Mouse (Mus musculus) layer of hippocampus, postnatal 25 days (tissue): ENCODE measurements at regions not wholly inside any gene's neighbourhood (a gene's known extent, or its start where the extent isn't known, plus 50 kb on each side); places are given as distances from the start of the nearest gene placed in this dataset.

Experiments used
- DNase-seq, 2 experiments: peaks; one replicate each; pipeline ENCODE4 v3.0.0; 2022; ENCODE audit warnings: mixed read lengths in 2 of 2, low spot score in 1 of 2; ENCODE audit errors: extremely low spot score in 1 of 2

DNA sequence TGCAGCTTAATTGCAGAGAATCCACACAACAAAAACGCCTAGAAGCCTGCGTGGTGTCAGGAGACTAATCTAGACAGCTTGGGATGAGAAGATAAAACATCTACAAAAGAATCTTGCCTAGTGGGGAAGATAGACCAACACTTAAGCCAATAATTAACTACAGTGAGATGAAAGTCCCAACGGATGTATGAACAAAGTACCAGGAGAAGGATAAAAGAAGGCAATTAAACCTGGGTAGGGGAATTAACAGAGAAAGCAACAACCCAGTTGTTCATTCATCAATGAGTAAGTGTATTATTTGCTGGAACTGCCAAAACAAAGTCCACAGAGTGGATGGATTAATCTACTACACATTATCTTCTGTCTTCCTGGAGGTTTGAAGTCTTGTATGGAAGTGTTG lies 99.8 kb downstream of the Olfm4 start:
- DNase-seq = no peak

DNA sequence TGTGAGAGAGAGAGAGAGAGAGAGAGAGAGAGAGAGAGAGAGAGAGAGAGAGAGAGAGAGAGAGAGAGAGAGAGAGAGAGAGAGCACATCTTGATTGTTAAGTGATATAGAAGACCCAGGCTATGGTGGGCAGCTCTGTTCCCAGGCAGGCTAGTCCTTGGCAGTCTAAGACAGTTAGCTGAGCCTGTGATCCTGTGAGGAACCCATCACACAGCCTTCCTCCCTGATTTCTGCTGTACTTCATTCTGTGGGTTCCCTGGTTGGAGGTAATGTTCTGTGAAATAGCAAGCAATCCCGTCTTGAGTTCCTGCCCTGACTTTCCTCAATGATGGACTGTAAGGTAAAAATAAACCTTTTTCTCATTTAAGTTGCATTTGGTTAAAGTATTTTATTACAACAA lies 113.4 kb downstream of the Olfm4 start:
- no peak for DNase-seq

DNA sequence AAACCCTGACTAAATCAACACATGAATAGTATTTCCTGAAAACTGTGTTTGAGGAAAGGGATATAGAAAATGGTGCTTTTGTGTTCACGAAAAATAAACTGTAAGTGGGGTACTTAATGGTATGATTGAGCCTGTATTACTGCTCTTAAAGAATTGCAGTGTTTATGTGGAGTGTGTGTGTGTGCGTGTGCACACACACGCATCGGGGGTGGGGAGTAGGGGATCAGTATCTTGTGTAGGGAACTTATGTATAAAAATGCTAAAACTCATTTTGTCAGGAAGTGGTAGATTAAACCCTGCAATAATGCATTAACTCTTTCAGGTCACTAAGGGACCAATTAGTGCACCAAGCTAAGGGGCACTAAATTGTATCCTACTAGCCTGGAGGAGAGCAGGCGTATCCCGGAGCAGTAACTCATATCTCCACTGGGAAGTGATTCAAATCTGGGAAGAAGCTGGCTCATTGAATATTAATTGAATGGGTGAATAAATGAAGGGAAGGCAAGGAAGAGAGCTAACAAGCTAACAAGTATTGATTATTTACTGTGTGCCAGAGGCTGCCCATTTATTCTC lies 129.3 kb downstream of the Olfm4 start:
- DNase-seq = no peak

DNA sequence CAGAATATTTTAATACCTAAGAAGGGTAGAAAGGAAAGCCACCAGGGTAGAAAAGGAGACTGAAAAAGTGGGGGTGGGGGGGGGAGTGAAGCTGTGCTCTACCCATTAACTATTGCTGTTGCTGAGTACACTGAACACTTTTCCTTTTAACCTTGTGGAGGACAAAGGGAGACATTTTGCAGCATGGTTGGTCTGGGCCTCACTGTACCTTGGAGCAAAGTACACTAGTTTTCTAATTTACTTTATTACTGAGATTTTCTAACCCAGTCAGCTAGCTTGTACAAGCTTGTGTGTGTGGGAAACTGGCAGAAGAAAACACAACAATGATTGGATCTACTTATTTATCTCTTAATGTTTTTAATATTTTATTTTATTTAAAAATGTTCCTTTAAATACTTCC lies 130.4 kb downstream of the Olfm4 start:
- DNase-seq = no peak

DNA sequence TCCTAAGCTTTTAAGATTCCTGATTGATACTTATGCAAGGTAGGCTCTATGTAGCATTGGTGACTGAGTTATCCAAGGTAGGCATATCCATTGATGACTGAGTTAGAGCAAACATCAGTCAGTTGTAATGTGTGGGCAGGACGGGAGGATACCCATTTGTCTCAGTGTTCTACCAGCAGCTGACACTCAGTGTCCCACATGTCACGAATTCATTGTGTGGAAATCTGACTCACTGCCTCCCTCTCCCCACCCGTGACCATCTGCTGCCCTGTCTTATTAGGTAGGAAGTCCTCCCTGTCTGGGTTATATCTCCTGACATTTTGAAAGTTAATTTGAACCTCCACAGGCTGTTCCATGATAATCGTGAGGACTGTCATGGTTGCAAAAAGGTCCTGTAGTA lies 141.3 kb downstream of the Olfm4 start:
- DNase-seq = peak; percentile 20 to 28

DNA sequence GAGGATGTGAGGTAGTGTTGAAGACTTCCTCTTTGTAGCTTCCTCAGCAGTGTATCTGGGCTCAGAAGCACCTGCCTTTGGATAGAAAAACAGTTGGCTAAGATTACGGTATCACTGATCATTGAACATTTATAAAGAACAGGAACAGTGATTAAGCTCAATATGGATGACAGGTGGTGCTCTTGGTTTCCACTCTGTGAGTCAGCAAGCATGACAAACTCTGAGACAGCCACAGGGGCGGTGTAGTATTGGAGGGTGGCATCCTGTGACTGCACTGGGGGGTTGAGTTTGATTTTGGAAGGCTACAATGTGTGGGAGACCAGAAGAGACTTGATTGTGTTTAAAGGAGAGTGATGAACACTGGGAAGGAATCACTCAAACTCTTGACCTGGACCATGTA lies 144.3 kb downstream of the Olfm4 start:
- DNase-seq = no peak

- no peak for DNase-seq
These were observed 153.7 kb downstream of the Olfm4 start for GRCm38 (mm10) chr14:80137541-80137940.

DNA sequence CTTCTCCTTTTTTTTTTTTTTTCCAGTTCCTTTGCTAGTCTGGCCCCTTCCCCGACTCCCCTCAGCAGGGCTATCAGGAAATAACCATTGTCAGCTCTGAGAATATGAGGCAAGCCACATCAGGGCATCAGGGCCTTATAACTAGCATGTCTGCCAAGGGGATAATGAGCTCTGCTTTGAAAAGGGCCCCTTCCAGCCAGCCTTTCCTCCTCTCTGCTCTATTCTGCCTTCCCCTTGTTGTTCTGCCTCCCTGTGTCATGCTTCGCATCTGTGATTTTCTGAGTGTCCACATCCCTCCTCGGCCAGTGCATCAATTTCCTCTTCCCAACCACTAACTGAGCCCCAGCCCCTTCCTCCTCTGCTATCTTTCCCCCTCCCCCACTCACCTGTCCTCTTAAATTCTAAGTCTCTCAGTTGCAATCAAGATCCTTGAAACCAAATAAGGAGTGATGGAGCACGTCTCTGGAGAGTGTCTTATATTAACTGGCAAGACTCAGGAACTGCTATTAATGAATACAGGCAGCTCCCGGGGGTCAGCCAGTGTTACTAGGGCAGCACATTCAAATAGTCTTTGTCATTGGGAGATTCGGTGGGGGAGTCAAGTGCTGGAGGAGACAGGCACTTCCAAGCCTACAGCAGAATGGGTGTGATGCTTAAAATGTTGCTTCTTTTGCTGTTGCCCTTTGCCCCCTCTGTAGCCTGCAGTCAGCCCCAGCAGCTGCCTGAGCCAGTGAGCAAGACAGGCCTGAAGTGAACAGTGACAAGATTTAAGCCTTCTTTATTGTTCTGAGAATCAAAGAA lies 155.3 kb downstream of the Olfm4 start:
- DNase-seq = no peak

DNA sequence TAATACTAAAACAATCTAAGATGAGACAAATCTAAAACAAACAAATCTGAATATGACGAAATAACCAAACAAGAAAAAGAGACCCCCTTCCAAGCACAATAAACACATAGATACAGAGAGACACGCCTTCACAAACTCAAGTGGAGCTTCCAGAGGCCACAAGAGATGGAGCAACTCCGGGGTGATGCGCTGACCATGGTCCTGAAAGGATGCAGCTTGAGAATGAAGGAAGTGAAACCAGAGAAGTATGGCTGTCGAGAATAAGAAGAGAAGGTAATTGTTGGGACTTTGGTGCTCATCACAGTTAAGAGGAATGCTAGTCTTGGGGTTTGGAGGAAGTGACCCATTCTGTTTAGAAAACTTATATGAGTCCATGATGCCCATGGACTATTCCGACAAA lies 173.1 kb downstream of the Olfm4 start:
- peak in 1 of 2 experiments; percentile 18 for DNase-seq

DNA sequence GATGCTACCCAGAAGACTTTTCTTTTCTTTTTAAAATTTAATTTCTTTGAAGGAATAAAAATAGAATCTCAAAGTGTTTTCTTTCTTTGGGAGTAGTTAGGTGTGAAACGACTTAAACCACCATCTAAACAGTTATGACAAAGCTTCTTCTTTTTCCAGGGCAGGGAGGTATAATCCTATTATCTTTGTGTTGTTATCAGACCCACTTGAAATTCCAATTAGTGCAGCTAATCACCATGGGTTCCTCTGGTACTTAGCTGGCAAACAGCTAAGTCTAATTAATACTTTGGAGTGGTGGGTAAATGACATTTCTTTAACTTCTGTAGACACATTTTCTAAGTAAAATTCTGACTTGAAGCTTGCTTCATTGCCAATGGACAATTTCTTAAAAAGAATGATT lies 185.3 kb downstream of the Olfm4 start:
- no peak for DNase-seq

GRCm38 (mm10) chr14:80170450-80171180 lies 186.7 kb downstream of the Olfm4 start:
- no peak for DNase-seq

DNA sequence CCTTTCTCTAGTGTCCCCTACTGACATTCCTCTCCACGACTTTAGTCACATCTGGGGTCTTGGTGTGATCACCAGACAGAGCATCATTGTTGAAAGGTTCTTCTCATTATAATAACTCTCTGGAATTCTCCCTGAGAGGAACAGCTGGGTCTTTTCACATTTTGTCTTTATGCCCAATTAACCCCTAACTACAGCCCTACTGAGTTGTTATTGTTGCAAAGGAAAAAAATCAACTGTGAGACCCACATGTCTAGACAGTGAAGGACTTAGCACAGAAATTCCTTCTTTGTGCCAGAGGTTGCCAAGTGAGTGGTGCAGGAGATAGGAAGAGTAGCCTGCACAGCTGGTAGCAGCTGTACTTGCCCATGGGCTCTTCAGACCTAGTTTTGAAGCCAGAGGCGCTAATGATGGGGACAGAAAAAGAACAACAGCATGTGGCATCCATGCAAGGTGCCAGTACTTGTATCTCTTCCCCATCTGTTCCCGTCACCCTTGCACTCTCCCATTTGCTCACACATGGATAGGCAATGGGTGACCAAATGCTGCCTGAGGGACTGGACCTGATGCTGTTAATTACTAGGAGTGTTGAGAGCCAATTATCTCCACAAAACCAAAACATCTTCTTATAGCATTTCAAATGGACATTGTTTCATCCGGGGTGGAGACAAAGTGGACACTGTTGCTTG lies 189.1 kb downstream of the Olfm4 start:
- no peak for DNase-seq

DNA sequence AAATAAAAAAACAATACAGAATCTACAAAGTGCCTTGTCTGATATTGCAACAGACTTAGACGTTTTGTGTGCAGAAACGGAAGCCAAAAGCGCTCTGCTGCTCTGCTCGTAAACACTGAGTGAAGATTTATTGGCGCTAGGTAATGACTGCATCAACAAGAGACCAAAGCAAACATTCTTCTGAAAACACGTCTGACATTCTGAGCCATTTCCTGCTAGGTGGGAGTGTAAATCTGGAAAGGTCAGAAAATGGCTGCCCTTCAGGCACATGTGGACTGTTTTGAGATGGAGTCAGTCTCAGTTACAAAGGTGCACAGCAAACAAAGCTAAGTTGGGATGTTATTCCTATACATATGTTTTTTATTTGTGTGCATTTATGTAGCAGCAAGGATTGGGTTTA lies 192.6 kb downstream of the Olfm4 start:
- no peak for DNase-seq

DNA sequence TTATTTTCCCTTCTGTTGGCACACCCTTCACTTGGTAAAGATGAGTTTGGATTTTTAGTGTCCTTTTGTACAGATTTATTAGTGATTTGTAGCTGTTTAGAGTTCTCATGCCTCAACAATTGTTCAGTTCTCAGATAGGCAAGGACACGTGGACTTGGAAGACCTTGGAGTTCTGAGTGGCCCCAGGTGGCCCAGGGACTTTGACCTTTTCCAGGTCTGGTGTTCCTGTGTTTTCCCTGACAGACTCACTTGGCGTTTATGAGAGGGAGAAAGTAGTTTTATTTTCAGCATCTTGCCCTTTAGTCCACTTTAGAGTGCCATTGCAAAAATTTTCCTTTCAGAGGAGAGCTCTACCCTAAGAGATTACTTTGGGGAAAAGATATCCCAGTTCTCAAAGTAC lies 211.2 kb downstream of the Olfm4 start:
- no peak for DNase-seq

DNA sequence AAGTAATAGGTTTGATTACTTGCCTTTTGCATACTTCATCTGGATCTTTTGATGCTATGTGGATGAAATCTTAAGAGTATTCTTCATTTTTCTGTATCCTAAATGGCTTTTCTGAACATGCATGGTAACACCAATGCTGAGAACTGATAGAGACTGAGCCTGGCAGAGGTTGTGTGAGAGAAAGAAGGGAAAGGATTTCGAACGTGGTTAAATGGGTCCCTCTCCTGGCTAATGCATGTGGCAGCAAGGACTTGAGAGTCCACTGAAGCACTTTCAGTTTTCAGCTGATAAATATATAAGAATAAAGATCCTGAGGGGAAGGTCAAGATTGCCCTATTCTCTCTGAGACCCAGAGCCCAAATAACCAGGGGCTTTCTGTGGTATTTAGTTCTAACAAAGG lies 229.0 kb downstream of the Olfm4 start:
- no peak for DNase-seq

GRCm38 (mm10) chr14:80213666-80214065 lies 229.8 kb downstream of the Olfm4 start:
- DNase-seq = no peak

DNA sequence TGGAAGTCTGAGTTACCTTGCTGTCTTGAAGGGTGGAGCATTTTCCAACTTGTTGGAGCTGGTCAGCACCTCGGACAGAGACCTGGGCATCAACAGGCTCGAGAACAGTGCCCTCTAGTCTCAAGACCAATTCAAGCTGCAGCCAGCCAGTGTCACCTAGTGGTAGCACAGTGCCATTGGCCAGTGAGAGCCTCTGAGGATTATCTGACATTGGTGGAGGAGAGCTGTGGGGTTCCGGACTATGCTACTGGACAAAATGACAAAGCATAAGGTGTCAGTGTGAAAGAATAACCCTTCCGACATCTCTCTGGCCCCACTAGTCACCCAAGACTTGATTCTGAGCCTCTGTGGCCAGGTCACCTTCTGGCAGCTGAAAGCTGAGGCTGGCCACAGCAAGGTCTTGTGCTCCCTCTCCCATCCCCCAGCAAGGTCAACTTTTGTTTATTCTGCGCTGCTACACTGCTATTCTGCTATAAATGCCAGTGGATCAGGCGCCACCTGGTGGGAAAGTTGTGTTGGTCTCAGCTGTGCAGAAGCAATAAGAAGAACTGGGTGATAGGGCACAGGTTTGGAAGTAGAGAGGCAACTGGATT lies 232.2 kb downstream of the Olfm4 start:
- peak; percentile 26 to 68 for DNase-seq

GRCm38 (mm10) chr14:80232066-80232465 lies 248.2 kb downstream of the Olfm4 start:
- no peak for DNase-seq

DNA sequence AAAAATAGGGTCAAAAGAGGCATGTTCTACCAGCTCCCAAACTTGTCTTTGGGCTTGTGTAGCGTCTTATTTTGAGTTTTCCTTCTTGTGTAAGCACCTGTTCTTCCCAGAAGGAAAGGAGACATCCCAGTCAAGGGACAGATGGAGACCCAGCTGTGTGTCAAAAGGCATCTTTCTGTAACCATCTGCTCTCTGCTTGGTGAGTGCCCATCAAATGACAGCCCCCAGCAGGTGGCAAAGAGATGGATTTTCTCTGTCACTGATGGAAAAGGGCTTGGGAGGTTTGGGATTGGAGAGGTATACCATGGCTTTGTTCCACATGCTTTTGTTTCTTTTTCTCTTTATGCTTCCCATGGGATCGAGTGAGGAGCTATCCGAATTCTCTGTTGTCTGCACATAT lies 249.1 kb downstream of the Olfm4 start:
- no peak for DNase-seq

- no peak for DNase-seq
These were observed 253.3 kb downstream of the Olfm4 start for GRCm38 (mm10) chr14:80237136-80237535.

DNA sequence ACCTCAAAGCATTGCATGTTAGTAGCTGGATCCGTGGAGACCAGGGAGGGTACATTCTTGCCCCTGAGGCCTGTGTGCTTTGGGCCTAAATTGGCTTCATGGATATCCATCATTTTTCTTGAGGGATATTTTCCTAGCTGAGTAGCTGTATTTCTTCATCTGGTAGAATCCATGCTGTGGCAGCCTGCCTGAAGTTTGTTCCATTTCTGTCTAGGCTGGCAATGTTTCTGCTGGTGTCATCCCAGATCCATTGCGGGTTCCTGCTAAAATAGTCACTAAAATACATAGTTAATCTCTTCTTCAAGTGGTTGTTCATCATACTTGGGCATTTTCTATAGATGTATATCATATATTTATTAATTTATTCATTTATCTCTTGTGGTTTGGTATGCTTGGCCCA lies 253.7 kb downstream of the Olfm4 start:
- DNase-seq = no peak
